Mouse (Mus musculus) embryonic facial prominence, embryonic 11.5 days (tissue): Measurements from ENCODE around the gene Mgat4a. TPM values are rescaled to one million over a fixed set of nuclear protein-coding genes. Genes with fewer than 3 reads are reported as not detected.

ENCODE experiments used
- ATAC-seq: fragments of 200-750 bp; cut with Nextera tagmentation; replicated peaks from 2 replicates; pipeline ENCODE4 v1.8.0; 2017; ENCODE audit warnings: low read depth; ENCODE audit not compliant: insufficient number of reproducible peaks, low FRiP score, low TSS enrichment
- DNase-seq: peaks from one replicate; pipeline ENCODE4 v3.0.0-alpha.2; 2015; ENCODE audit warnings: low spot score
- H3K27ac ChIP-seq: fragments of 300-500 bp; sonication (generic); replicated peaks from 2 replicates; pipeline ENCODE4 v1.5.1; 2014; ENCODE audit warnings: mild to moderate bottlenecking, low read depth, low read length, control low read depth
- H3K27me3 ChIP-seq: fragments of 300-500 bp; sonication (generic); 2 replicates; pipeline ENCODE4 v1.6.1; 2014; ENCODE audit warnings: mild to moderate bottlenecking, low read length, moderate library complexity, mixed read lengths; ENCODE audit not compliant: control insufficient read depth, insufficient read depth
- H3K36me3 ChIP-seq: fragments of 300-500 bp; sonication (generic); replicated peaks from 2 replicates; pipeline ENCODE4 v1.6.1; 2014; ENCODE audit warnings: low read depth, mild to moderate bottlenecking, low read length, moderate library complexity, mixed read lengths; ENCODE audit not compliant: control insufficient read depth, insufficient read depth
- H3K4me1 ChIP-seq: fragments of 300-500 bp; sonication (generic); 2 replicates; pipeline ENCODE4 v1.6.1; 2014; ENCODE audit warnings: low read length, mixed read lengths; ENCODE audit not compliant: control insufficient read depth, insufficient read depth
- H3K4me2 ChIP-seq: fragments of 300-500 bp; sonication (generic); 2 replicates; pipeline ENCODE4 v1.6.1; 2014; ENCODE audit warnings: low read depth, mild to moderate bottlenecking, control low read depth, low read length, moderate library complexity
- H3K4me3 ChIP-seq: fragments of 300-500 bp; sonication (generic); 2 replicates; pipeline ENCODE4 v1.5.1; 2014; ENCODE audit warnings: low read depth, low read length, control low read depth
- H3K9ac ChIP-seq: fragments of 300-500 bp; sonication (generic); replicated peaks from 2 replicates; pipeline ENCODE4 v1.6.1; 2014; ENCODE audit warnings: mild to moderate bottlenecking, control low read depth, low read length
- H3K9me3 ChIP-seq: fragments of 300-500 bp; sonication (generic); replicated peaks from 2 replicates; pipeline ENCODE4 v1.6.1; 2016; ENCODE audit warnings: mild to moderate bottlenecking, low read length, inconsistent platforms, mixed read lengths; ENCODE audit not compliant: control insufficient read depth
- whole genome bisulfite sequencing: fragments of 180-500 bp; shearing (Covaris S2); extraction: QIAGEN DNeasy Blood & Tissue Kit; methylation state at CpG from one replicate; pipeline ENCODE4 v1.1.7; 2014; 5-methylcytosine and 5-hydroxymethylcytosine counted together
- polyA plus RNA-seq: library from polyadenylated mRNA; unstranded; fragments of >200 nt; fragmentation: Nextera tagmentation; extraction: Ambion mirVana; gene quantifications from 2 replicates; pipeline ENCODE4 v1.2.1, GENCODE M21; 2014

The Mgat4a gene
- polyA plus RNA-seq, 1 experiment from 2014 or later: 4.3 TPM

DNA sequence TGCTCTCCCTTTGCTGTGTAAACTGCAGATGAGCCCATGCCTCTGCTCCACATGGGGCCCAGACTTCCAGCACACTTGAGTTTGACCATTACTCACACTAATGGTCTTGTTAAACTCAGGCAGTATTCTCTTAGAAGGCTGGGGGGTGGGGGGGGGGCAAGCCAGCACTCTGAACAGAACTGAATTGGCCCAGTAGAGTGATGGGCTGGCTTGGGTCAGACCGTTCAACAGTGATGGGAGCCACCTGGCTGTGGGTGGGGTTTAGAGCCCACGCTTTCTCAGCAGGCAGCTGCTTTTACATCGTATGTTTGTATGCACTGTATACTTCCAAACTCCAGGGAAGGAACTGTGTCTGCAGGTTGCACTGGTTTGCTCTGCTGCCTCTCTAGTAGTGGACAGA lies 141.9 kb downstream of the Mgat4a start:
- WGBS: 74% methylated on average over 3 of the region's 3 CpGs
- no peak overlapping the region for H3K9ac ChIP-seq

GRCm38 (mm10) chr1:37396481-37396880 lies 144.3 kb downstream of the Mgat4a start:
- H3K4me2 ChIP-seq: no peak overlapping the region
- WGBS: 72% methylated on average over 1 of the region's 1 CpGs
- no peaks in the 10 kb centered on the region for H3K36me3 ChIP-seq
- no peak overlapping the region for H3K27ac ChIP-seq
- no peak overlapping the region for H3K9ac ChIP-seq
- ATAC-seq (no peak), DNase-seq (no peak)
- H3K4me1 ChIP-seq: no peaks in the 10 kb centered on the region
- H3K9me3 ChIP-seq: no peaks in the 10 kb centered on the region
- no peaks in the 10 kb centered on the region for H3K27me3 ChIP-seq
- no peak overlapping the region for H3K4me3 ChIP-seq

More for the DNA sequence above, 141.9 kb downstream of the Mgat4a start:
- H3K36me3 ChIP-seq: no peaks in the 10 kb centered on the region
- no peaks in the 10 kb centered on the region for H3K27me3 ChIP-seq
- no peaks in the 10 kb centered on the region for H3K4me1 ChIP-seq
- H3K4me3 ChIP-seq: no peak overlapping the region
- DNase-seq (no peak), ATAC-seq (no peak)
- no peaks in the 10 kb centered on the region for H3K9me3 ChIP-seq
- H3K4me2 ChIP-seq: no peak overlapping the region
- H3K27ac ChIP-seq: no peak overlapping the region

DNA sequence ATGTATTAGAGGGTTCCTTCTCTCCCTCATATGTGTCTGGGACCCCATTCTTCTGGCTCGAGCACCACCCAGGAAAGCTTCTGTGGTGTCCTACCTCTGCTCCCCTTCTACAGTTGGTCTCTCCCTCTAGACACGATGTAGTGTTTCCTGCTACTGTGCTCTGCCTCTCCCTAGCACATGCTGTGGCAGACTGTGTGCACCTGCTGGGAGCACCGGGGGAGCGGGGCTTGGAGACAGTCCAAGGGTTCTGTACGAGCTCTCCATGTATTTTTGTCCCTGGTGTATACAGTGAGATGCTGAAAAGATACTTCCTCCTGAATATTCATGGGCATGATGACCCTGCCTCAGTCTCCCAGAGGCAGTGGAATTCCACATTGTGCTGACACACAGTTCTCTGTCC lies 147.6 kb downstream of the Mgat4a start:
- 88% methylated on average over 5 of the region's 5 CpGs for WGBS

More for the DNA sequence above, 147.6 kb downstream of the Mgat4a start:
- Histone ChIP-seq H3K4me3 (no peak overlapping the region), H3K27ac (no peak overlapping the region), H3K36me3 (no peaks in the 10 kb centered on the region), H3K4me1 (no peaks in the 10 kb centered on the region), H3K4me2 (no peak overlapping the region), H3K27me3 (no peaks in the 10 kb centered on the region), H3K9ac (no peak overlapping the region), H3K9me3 (no peaks in the 10 kb centered on the region)
- ATAC-seq (no peak), DNase-seq (no peak)

Other genes with a start within 250 kb of the Mgat4a start
- gene Inpp4a, start 241.2 kb downstream of the Mgat4a start, polyA plus RNA-seq: 13.8 and 14.3 TPM in 2 replicates
- 62.6 and 63.5 TPM in 2 replicates for gene Coa5, start 110.9 kb downstream of the Mgat4a start, polyA plus RNA-seq
- gene Unc50, start 110.9 kb downstream of the Mgat4a start, polyA plus RNA-seq: 122 and 127 TPM in 2 replicates
- 0.65 and 0.95 TPM in 2 replicates for gene 2010300C02Rik, start 179.1 kb upstream of the Mgat4a start, polyA plus RNA-seq